Mouse (Mus musculus): Measurements from ENCODE around the gene Sirt2. TPM values are rescaled to one million over a fixed set of nuclear protein-coding genes. Genes with fewer than 3 reads are reported as not detected.

Gene Sirt2
- total and polyA plus RNA-seq, 3 experiments = 40.9 to 128 (median 68.3) TPM

DNA sequence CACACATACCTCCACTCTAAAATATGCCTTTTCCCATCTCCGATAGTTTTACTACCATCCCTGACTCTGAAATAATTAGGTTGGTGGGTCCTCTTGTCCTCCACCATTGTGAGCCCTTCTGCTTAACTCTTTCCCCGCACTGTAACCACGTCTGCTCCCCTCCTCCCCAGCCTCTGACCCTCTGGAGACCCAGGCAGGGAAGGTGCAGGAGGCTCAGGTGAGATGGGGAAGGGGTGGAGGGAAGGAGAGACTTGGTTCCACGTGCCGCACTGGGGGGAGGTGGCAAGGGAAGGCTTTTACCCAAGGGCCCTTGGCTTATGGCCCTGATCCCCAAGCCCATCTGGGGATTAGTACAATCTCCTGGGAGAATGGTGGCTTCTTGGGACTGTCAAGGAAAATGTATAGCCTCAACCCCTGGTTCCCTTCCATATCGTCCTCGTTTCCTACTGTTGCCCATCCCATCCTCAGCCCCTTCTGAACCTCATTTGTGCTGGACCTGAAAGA, 979 bp downstream of the Sirt2 start, which contains the start of gene Nfkbib:
Nfkbib (minus strand) TSS at position 51 of the 504 bp plus-strand sequence.
- dilution Hi-C loops (cut with MboI; ENCODE audit: extremely low pct_ligation_motif_present, extremely low pct_unique_long_range_greater_than_20kb, low sequenced_read_pairs) (no loop called here), in situ Hi-C loops (cut with MboI; ENCODE audit: low pct_ligation_motif_present, low pct_unique_long_range_greater_than_20kb, low sequenced_read_pairs) (no loop called here)
- H3K27ac ChIP-seq (ENCODE audit: insufficient read depth, low read depth) = no peak within 1 kb of the TSS
- no peaks in the 10 kb centered on the region for H3K9me3 ChIP-seq (replicated peaks; ENCODE audit: low read length)
- H3K79me2 ChIP-seq (replicated peaks; ENCODE audit: control insufficient read depth, extremely low read depth, insufficient read depth, poor library complexity, severe bottlenecking) = peaks cover 34% of the 10 kb centered on the region
- H3K27me3 ChIP-seq (replicated peaks) = no peaks in the 10 kb centered on the region
- peak within 1 kb of the TSS; percentile 83 for H3K4me2 ChIP-seq (ENCODE audit: insufficient read depth, low read depth, poor library complexity, severe bottlenecking)
- H3K4me1 ChIP-seq (ENCODE audit: control insufficient read depth in 1 of 2, insufficient read depth in 2 of 2) = peaks cover 14 to 40% of the 10 kb centered on the region in 2 experiments
- peak within 1 kb of the TSS; percentile 84 for H3K9ac ChIP-seq (ENCODE audit: insufficient read depth, low read depth)
- TF ChIP-seq RAD21 (IDR thresholded peaks at IDR 0.05; ENCODE audit: low read depth, low read length) = no peak
- peak; percentile 64 for TF ChIP-seq MXI1 (IDR thresholded peaks at IDR 0.05; ENCODE audit: low read depth, low read length)
- peak; percentile 53 for TF ChIP-seq BHLHE40 (IDR thresholded peaks at IDR 0.05; ENCODE audit: low read depth, low read length)
- TF ChIP-seq E2F4 (IDR thresholded peaks at IDR 0.05; ENCODE audit: insufficient replicate concordance, low read depth, low read length) = no peak
- 0 out of 2 replicates have a peak, but pooled peaks have one; percentile 10 for TF ChIP-seq CHD2 (IDR thresholded peaks at IDR 0.05; ENCODE audit: low read length)
- H3K36me3 ChIP-seq (replicated peaks in 1 of 2; ENCODE audit: control insufficient read depth in 1 of 2, insufficient read depth in 1 of 2, low read length in 1 of 2) = peaks cover 7 to 38% of the 10 kb centered on the region in 2 experiments
- peak within 1 kb of the TSS; percentile 81 to 88 (median 86) for H3K4me3 ChIP-seq (replicated peaks in 1 of 3; ENCODE audit: low read depth in 2 of 3, low read length in 2 of 3, poor library complexity in 1 of 3)
- DNase-seq (ENCODE audit: extremely low read depth) = no peak

DNA sequence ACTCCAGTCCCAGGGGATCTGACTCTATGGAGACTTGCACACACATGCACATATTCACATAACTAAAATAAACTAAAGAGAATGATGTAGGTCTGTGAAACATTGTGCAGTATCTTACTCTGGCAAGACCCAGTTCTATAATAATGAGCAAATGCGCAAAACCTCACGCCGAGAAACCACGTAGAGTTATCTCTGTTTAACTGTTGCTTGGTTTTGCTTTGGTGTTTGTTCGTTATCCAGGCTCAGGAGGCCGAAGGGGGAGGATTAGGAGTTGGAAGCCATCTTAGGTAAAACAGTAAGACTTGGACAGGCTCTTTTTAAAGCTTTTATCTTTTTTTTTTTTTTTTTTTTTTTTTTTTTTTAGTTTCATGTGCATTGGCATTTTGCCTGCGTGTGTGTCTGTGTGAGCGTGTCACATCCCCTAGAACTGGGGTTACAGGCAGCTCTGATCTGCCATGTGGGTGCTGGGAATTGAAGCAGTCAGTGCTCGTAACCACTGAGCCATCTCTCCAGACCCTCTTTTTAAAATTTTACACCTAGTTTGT, 3.0 kb downstream of the Sirt2 start:
- H3K4me1 ChIP-seq (ENCODE audit: control insufficient read depth in 1 of 2, insufficient read depth in 2 of 2) = peaks cover 14 to 35% of the 10 kb centered on the region in 2 experiments
- peaks cover 27% of the 10 kb centered on the region for H3K79me2 ChIP-seq (replicated peaks; ENCODE audit: control insufficient read depth, extremely low read depth, insufficient read depth, poor library complexity, severe bottlenecking)
- H3K4me3 ChIP-seq (replicated peaks in 1 of 3; ENCODE audit: low read depth in 2 of 3, low read length in 2 of 3, poor library complexity in 1 of 3) = no peak overlapping the region
- H3K9me3 ChIP-seq (replicated peaks; ENCODE audit: low read length) = no peaks in the 10 kb centered on the region
- no peak overlapping the region for H3K9ac ChIP-seq (ENCODE audit: insufficient read depth, low read depth)
- no peak for DNase-seq (ENCODE audit: extremely low read depth)
- H3K27ac ChIP-seq (ENCODE audit: insufficient read depth, low read depth) = no peak overlapping the region
- no peak for TF ChIP-seq TCF12 (IDR thresholded peaks at IDR 0.05; ENCODE audit: low read depth, low read length)
- peak; percentile 39; the same call in 1 of the 2 replicates for TF ChIP-seq ZNF384 (IDR thresholded peaks at IDR 0.05; ENCODE audit: low read depth, low read length)
- no peak overlapping the region for H3K4me2 ChIP-seq (ENCODE audit: insufficient read depth, low read depth, poor library complexity, severe bottlenecking)
- no peaks in the 10 kb centered on the region for H3K27me3 ChIP-seq (replicated peaks)
- H3K36me3 ChIP-seq (replicated peaks in 1 of 2; ENCODE audit: control insufficient read depth in 1 of 2, insufficient read depth in 1 of 2, low read length in 1 of 2) = peaks cover 13 to 46% of the 10 kb centered on the region in 2 experiments
- dilution Hi-C loops (cut with MboI; ENCODE audit: extremely low pct_ligation_motif_present, extremely low pct_unique_long_range_greater_than_20kb, low sequenced_read_pairs) (no loop called here), in situ Hi-C loops (cut with MboI; ENCODE audit: low pct_ligation_motif_present, low pct_unique_long_range_greater_than_20kb, low sequenced_read_pairs) (no loop called here)

GRCm38 (mm10) chr7:28770309-28770708, 3.8 kb downstream of the Sirt2 start:
- DNase-seq (ENCODE audit: extremely low read depth) = no peak
- Histone ChIP-seq H3K36me3 (replicated peaks in 1 of 2; ENCODE audit: control insufficient read depth in 1 of 2, insufficient read depth in 1 of 2, low read length in 1 of 2) (peaks cover 18 to 55% of the 10 kb centered on the region in 2 experiments), H3K4me2 (ENCODE audit: insufficient read depth, low read depth, poor library complexity, severe bottlenecking) (no peak overlapping the region), H3K4me3 (replicated peaks in 1 of 3; ENCODE audit: low read depth in 2 of 3, low read length in 2 of 3, poor library complexity in 1 of 3) (no peak overlapping the region), H3K4me1 (ENCODE audit: control insufficient read depth in 1 of 2, insufficient read depth in 2 of 2) (peaks cover 9 to 27% of the 10 kb centered on the region in 2 experiments), H3K9me3 (replicated peaks; ENCODE audit: low read length) (no peaks in the 10 kb centered on the region), H3K27ac (ENCODE audit: insufficient read depth, low read depth) (no peak overlapping the region), H3K27me3 (replicated peaks) (no peaks in the 10 kb centered on the region), H3K79me2 (replicated peaks; ENCODE audit: control insufficient read depth, extremely low read depth, insufficient read depth, poor library complexity, severe bottlenecking) (peaks cover 18% of the 10 kb centered on the region), H3K9ac (ENCODE audit: insufficient read depth, low read depth) (no peak overlapping the region)
- dilution Hi-C loops (cut with MboI; ENCODE audit: extremely low pct_ligation_motif_present, extremely low pct_unique_long_range_greater_than_20kb, low sequenced_read_pairs) (no loop called here), in situ Hi-C loops (cut with MboI; ENCODE audit: low pct_ligation_motif_present, low pct_unique_long_range_greater_than_20kb, low sequenced_read_pairs) (no loop called here)
- no peak for TF ChIP-seq E2F4 (IDR thresholded peaks at IDR 0.05; ENCODE audit: insufficient replicate concordance, low read depth, low read length)
- TF ChIP-seq EP300 (IDR thresholded peaks at IDR 0.05; ENCODE audit: low read length) = no peak
- TF ChIP-seq MXI1 (IDR thresholded peaks at IDR 0.05; ENCODE audit: low read depth, low read length) = no peak
- no peak for TF ChIP-seq MEF2A (IDR thresholded peaks at IDR 0.05; ENCODE audit: borderline replicate concordance, low read depth, low read length)
- no peak for TF ChIP-seq GABPA (IDR thresholded peaks at IDR 0.05; ENCODE audit: insufficient replicate concordance, low read depth, low read length)
- no peak for TF ChIP-seq JUND (conservative IDR thresholded peaks at IDR 0.05; ENCODE audit: low read depth, low read length)
- TF ChIP-seq MAZ (IDR thresholded peaks at IDR 0.05; ENCODE audit: low read depth, low read length) = no peak
